Mouse (Mus musculus) embryonic facial prominence, embryonic 14.5 days (tissue): Measurements from ENCODE around the gene Sp3. TPM values are rescaled to one million over a fixed set of nuclear protein-coding genes. Genes with fewer than 3 reads are reported as not detected.

ENCODE experiments used
- ATAC-seq: fragments of 200-750 bp; cut with Nextera tagmentation; 2 replicates; pipeline ENCODE4 v1.8.0; 2017; ENCODE audit warnings: low read depth, moderate number of reproducible peaks, moderate TSS enrichment
- DNase-seq: peaks from one replicate; pipeline ENCODE4 v3.0.0-alpha.2; 2015; ENCODE audit warnings: low spot score
- H3K27ac ChIP-seq: fragments of 300-500 bp; sonication (generic); replicated peaks from 2 replicates; pipeline ENCODE4 v1.5.1; 2014; ENCODE audit warnings: low read depth, mild to moderate bottlenecking, low read length, moderate library complexity
- H3K27me3 ChIP-seq: fragments of 300-500 bp; sonication (generic); replicated peaks from 2 replicates; pipeline ENCODE4 v1.6.1; 2014; ENCODE audit warnings: low read length; ENCODE audit not compliant: control insufficient read depth, insufficient read depth
- H3K36me3 ChIP-seq: fragments of 300-500 bp; sonication (generic); 2 replicates; pipeline ENCODE4 v1.6.1; 2014; ENCODE audit warnings: low read length, mixed read lengths; ENCODE audit not compliant: control insufficient read depth, insufficient read depth
- H3K4me1 ChIP-seq: fragments of 300-500 bp; sonication (generic); 2 replicates; pipeline ENCODE4 v1.6.1; 2014; ENCODE audit warnings: antibody characterized with exemption, low read length; ENCODE audit not compliant: control insufficient read depth, insufficient read depth
- H3K4me2 ChIP-seq: fragments of 300-500 bp; sonication (generic); 2 replicates; pipeline ENCODE4 v1.6.1; 2014; ENCODE audit warnings: low read depth, mild to moderate bottlenecking, low read length, moderate library complexity, mixed read lengths
- H3K4me3 ChIP-seq: fragments of 300-500 bp; sonication (generic); 2 replicates; pipeline ENCODE4 v1.5.1; 2014; ENCODE audit warnings: low read depth, mild to moderate bottlenecking, low read length
- H3K9ac ChIP-seq: fragments of 300-500 bp; sonication (generic); 2 replicates; pipeline ENCODE4 v1.6.1; 2014; ENCODE audit warnings: low read depth, mild to moderate bottlenecking, low read length, moderate library complexity, mixed read lengths
- H3K9me3 ChIP-seq: fragments of 300-500 bp; sonication (generic); 2 replicates; pipeline ENCODE4 v1.6.1; 2016; ENCODE audit warnings: low read length; ENCODE audit not compliant: control insufficient read depth
- WGBS: fragments of 180-500 bp; shearing (Covaris S2); extraction: QIAGEN DNeasy Blood & Tissue Kit; methylation state at CpG from one replicate; pipeline ENCODE4 v1.1.7; 2014; 5-methylcytosine and 5-hydroxymethylcytosine counted together
- polyA plus RNA-seq: library from polyadenylated mRNA; unstranded; fragments of >200 nt; fragmentation: Nextera tagmentation; extraction: Ambion mirVana; gene quantifications from 2 replicates; pipeline ENCODE4 v1.2.1, GENCODE M21; 2014

Sp3 gene
- polyA plus RNA-seq, 1 experiment from 2014 or later = 68.8 TPM

- H3K36me3 ChIP-seq = no peaks in the 10 kb centered on the region
- 68% methylated on average over 18 of the region's 20 CpGs for WGBS
- no peak overlapping the region for H3K27ac ChIP-seq
- ATAC-seq = no peak
- peaks cover 17% of the 10 kb centered on the region for H3K9me3 ChIP-seq
- no peaks in the 10 kb centered on the region for H3K27me3 ChIP-seq
- H3K9ac ChIP-seq = no peak overlapping the region
- H3K4me2 ChIP-seq = no peak overlapping the region
- DNase-seq = peak; percentile 67
- H3K4me1 ChIP-seq = no peaks in the 10 kb centered on the region
- H3K4me3 ChIP-seq = no peak overlapping the region
Observed at GRCm38 (mm10) chr2:73012636-73013035, 32.4 kb upstream of the Sp3 start.

- H3K27me3 ChIP-seq = no peaks in the 10 kb centered on the region
- 86% methylated on average over 9 of the region's 9 CpGs for WGBS
- no peak for DNase-seq
- no peak overlapping the region for H3K4me3 ChIP-seq
- no peak for ATAC-seq
- H3K9me3 ChIP-seq = peaks cover 17% of the 10 kb centered on the region
- peaks cover 24% of the 10 kb centered on the region; the same call in 1 of the 2 replicates for H3K4me1 ChIP-seq
- no peak overlapping the region for H3K9ac ChIP-seq
- no peaks in the 10 kb centered on the region for H3K36me3 ChIP-seq
- H3K4me2 ChIP-seq = no peak overlapping the region
- H3K27ac ChIP-seq = no peak overlapping the region
Observed at GRCm38 (mm10) chr2:73007472-73007871, 27.2 kb upstream of the Sp3 start.

GRCm38 (mm10) chr2:73005611-73006515, 25.6 kb upstream of the Sp3 start:
- Histone ChIP-seq H3K4me1 (peaks cover 24% of the 10 kb centered on the region; the same call in 1 of the 2 replicates), H3K27me3 (no peaks in the 10 kb centered on the region), H3K27ac (peak overlapping the region; percentile 83; the same call in 1 of the 2 replicates), H3K4me3 (no peak overlapping the region), H3K9me3 (peaks cover 10% of the 10 kb centered on the region), H3K36me3 (no peaks in the 10 kb centered on the region), H3K4me2 (no peak overlapping the region), H3K9ac (no peak overlapping the region)
- WGBS = 35% methylated on average over 3 of the region's 3 CpGs
- ATAC-seq (0 out of 2 replicates have a peak, but pooled peaks have one; percentile 23), DNase-seq (peak; percentile 85)

- Histone ChIP-seq H3K4me1 (peaks cover 24% of the 10 kb centered on the region; the same call in 1 of the 2 replicates), H3K4me3 (0 out of 2 replicates have a peak overlapping the region, but pooled peaks have one; percentile 4), H3K4me2 (peak overlapping the region; percentile 47), H3K27ac (peak overlapping the region; percentile 83), H3K27me3 (no peaks in the 10 kb centered on the region), H3K36me3 (no peaks in the 10 kb centered on the region), H3K9me3 (no peaks in the 10 kb centered on the region), H3K9ac (peak overlapping the region; percentile 36; the same call in 1 of the 2 replicates)
- 17% methylated on average over 17 of the region's 24 CpGs for WGBS
- ATAC-seq (peak; percentile 91), DNase-seq (peak; percentile 95)
Observed at GRCm38 (mm10) chr2:73003751-73004717, 23.8 kb upstream of the Sp3 start.

GRCm38 (mm10) chr2:73003049-73003448, 22.8 kb upstream of the Sp3 start:
- peak overlapping the region; percentile 47 for H3K4me2 ChIP-seq
- no peaks in the 10 kb centered on the region for H3K36me3 ChIP-seq
- H3K27me3 ChIP-seq = no peaks in the 10 kb centered on the region
- H3K9ac ChIP-seq = peak overlapping the region; percentile 49
- WGBS = 37% methylated on average over 12 of the region's 12 CpGs
- DNase-seq (peak; percentile 27), ATAC-seq (no peak)
- no peaks in the 10 kb centered on the region for H3K9me3 ChIP-seq
- H3K4me1 ChIP-seq = peaks cover 24% of the 10 kb centered on the region; the same call in 1 of the 2 replicates
- H3K27ac ChIP-seq = peak overlapping the region; percentile 83
- H3K4me3 ChIP-seq = no peak overlapping the region

GRCm38 (mm10) chr2:73002451-73002850, 22.2 kb upstream of the Sp3 start:
- no peaks in the 10 kb centered on the region for H3K9me3 ChIP-seq
- ATAC-seq = no peak
- 82% methylated on average over 6 of the region's 6 CpGs for WGBS

GRCm38 (mm10) chr2:73001994-73002393, 21.7 kb upstream of the Sp3 start:
- H3K27me3 ChIP-seq = no peaks in the 10 kb centered on the region
- DNase-seq (no peak), ATAC-seq (no peak)
- H3K36me3 ChIP-seq = no peaks in the 10 kb centered on the region
- no peak overlapping the region for H3K9ac ChIP-seq
- H3K4me1 ChIP-seq = peaks cover 26% of the 10 kb centered on the region
- no peak overlapping the region for H3K27ac ChIP-seq
- no peaks in the 10 kb centered on the region for H3K9me3 ChIP-seq
- WGBS = 82% methylated on average over 5 of the region's 5 CpGs
- H3K4me3 ChIP-seq = no peak overlapping the region
- H3K4me2 ChIP-seq = no peak overlapping the region

More at GRCm38 (mm10) chr2:73002451-73002850, 22.2 kb upstream of the Sp3 start:
- H3K4me3 ChIP-seq = no peak overlapping the region
- H3K4me2 ChIP-seq = no peak overlapping the region
- H3K36me3 ChIP-seq = no peaks in the 10 kb centered on the region
- H3K27ac ChIP-seq = no peak overlapping the region
- H3K9ac ChIP-seq = no peak overlapping the region
- H3K4me1 ChIP-seq = peaks cover 24% of the 10 kb centered on the region; the same call in 1 of the 2 replicates
- no peaks in the 10 kb centered on the region for H3K27me3 ChIP-seq
- no peak for DNase-seq

- Histone ChIP-seq H3K4me3 (no peak overlapping the region), H3K27ac (no peak overlapping the region), H3K36me3 (no peaks in the 10 kb centered on the region), H3K4me1 (peaks cover 32% of the 10 kb centered on the region), H3K9me3 (no peaks in the 10 kb centered on the region), H3K9ac (no peak overlapping the region), H3K27me3 (no peaks in the 10 kb centered on the region), H3K4me2 (no peak overlapping the region)
- ATAC-seq (no peak), DNase-seq (no peak)
- WGBS = 64% methylated on average over 8 of the region's 8 CpGs
Observed at GRCm38 (mm10) chr2:73000194-73000593, 19.9 kb upstream of the Sp3 start.
